Mouse (Mus musculus): ENCODE measurements around the gene Zfp69.

DNA sequence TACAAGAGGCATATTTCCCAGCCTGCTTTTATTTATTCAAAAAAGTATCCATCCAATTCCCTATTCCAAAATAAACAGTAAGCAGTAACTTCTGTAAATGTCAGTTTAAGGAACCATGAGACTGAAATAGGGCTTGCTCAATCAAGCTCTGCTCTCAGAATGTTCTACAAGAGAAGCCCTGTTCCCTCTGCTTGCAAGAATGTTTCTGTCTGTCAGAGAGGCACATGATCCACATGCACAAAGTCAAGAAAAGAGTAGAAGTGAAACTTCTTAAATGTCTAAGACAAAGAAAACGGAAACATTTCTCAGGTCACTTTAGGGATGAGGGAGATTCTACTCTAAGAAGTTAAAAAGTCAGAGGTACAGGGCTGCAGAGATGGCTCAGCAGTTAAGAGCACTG is 41.5 kb upstream of the Zfp69 start:
- TF ChIP-seq POLR2A (IDR thresholded peaks at IDR 0.05; ENCODE audit: low read depth, low read length), result no peak
- TF ChIP-seq CTCF (IDR thresholded peaks at IDR 0.05; ENCODE audit: borderline replicate concordance, insufficient read depth, low read length), result no peak

All from embryonic fibroblast, embryonic 13.5 days (primary cell).